Mouse (Mus musculus) thymus, postnatal 25 days (tissue): Measurements from ENCODE around the gene Olfr809.

Experiments used
- DNase-seq: peaks from one replicate; pipeline ENCODE4 v3.0.0; 2022

Gene Olfr809

DNA sequence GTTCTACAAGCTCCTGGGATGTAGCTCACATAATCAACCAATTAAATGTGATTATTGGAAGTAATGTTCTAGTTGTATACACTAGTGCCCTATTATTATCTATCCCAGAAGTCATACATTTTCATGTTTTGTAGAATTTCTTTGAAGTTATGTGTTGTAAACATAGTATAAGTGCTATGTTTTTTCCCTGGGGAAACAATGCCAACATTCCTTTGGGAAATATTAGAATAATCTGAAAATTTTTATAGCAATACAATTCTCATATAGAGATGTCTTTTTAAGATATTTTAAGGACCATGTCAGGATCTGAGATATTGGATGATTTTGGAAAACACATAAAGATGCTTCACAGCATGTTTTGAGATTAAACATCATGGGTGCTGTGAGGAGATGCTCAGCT, at the start of gene Olfr809:
Gene Olfr809, plus strand, starts transcription at position 301 of the 400 bp plus-strand sequence.
- no peak for DNase-seq

DNA sequence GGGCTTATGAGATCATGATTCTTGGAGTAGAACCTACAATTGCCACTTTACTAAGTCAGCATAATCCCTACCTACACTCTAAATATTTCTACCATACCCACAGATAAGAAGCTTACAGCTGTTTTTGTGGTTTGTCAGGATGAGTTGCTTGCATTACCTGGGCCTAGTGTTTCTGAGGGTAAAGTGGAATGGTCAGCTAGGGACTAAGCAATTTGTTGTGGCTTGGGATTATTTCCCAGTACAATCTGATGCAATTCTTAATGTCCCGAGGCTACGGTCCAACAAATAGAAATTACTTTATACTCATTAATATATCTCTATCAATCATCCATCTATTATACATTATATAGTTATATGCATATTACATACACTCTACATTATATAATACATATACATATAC, 45.2 kb upstream of the Olfr809 start, which contains the start of gene Olfr805:
Gene Olfr805, minus strand, starts transcription at position 101 of the 400 bp plus-strand sequence.
- no peak for DNase-seq

DNA sequence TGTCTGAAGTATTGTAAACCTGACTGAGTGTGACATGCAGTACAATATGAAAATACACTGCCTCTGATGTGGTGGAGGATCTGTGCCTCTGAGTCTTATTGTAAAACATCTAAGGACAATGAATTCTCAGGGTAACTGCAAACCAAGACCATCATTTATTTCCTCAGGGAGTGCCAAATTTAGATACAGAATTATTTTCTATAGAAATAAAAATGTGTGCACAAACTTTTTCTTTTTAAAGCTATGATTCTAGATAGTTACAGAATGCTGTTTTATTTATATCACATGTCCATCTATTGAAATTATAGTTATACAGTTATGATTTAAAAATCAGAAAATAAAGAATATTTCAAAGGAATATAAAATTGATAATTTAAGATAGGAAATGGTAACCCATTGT, 32.6 kb upstream of the Olfr809 start, which contains the start of gene Olfr806:
Gene Olfr806, minus strand, starts transcription at position 101 of the 400 bp plus-strand sequence.
- no peak for DNase-seq

DNA sequence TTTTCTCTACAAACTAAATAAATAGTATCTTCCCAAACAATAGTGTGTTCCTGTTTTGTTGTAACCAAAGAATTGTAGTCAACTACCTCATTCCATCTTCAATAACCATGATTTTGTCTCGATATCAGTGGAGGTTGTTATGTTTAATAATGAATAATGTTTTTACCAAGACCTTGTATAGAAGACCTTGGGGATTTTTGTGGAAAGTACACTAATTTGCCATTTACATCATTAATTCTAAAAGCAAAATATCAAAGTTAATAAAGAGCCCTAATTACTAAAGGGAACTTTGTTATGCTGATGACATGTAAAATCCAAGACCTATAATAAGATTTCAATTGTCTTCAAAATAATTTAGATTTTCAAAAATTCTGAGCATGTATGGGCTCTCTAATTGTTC, 16.7 kb upstream of the Olfr809 start, which contains the start of gene Olfr807:
Gene Olfr807, minus strand, starts transcription at position 101 of the 400 bp plus-strand sequence.
- no peak for DNase-seq

DNA sequence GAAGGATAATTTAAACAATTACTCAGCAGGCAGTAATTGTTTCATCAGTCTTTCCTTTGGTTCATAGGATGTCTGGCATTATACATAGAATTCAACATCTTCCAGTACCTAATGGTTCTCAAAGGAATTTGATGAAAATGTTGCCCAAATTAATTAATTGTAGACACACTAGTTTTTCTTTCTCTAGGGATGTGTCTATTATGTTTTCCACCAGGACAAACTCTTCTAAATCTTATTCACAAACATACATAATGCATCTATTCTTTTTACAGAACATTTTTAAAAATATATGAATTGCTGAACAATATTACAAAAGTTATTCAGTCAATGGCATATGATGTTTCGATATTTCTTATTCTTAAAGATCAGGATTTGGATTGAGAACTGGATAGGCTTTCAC, 9.3 kb upstream of the Olfr809 start, which contains the start of gene Olfr808:
Gene Olfr808, plus strand, starts transcription at position 301 of the 400 bp plus-strand sequence.
- no peak for DNase-seq

DNA sequence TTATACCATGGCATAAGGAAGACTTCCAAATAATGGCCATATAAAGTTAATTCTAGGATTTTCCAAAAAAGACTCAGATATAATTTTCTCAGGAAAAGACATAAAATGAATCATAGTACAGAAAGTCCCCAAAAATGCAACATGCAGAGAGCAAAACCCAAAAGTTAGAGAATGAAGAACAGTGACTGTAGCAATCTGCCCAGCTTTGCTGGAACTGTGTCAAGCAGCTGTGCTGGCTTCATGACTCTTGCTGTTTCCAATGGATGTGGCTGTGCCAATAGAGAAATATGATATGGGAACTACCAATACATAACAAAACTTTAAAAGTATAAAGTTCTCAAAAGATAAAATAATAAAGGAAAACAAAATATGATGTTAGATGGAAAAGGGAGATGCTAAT, 3.7 kb downstream of the Olfr809 start:
- DNase-seq: no peak

DNA sequence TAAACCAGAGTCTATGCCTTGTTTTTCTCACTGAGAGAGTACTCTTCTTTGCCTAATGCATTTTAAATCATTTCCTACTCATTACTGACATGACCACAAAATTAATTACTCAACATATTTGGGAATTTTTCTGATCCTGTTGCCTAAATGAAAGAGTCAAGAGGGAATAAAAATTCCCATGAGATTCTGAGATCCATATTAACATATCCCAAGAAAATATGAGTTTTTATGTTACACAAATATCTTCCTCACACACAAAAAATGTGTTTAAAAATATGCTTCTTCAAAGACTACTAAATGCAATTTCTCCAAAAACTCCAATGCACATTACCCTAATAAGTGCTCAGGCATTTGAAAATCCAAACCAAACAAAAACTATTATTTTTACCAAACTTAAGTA, 20.4 kb downstream of the Olfr809 start, which contains the start of gene Olfr810:
Gene Olfr810, minus strand, starts transcription at position 101 of the 400 bp plus-strand sequence.
- no peak for DNase-seq

DNA sequence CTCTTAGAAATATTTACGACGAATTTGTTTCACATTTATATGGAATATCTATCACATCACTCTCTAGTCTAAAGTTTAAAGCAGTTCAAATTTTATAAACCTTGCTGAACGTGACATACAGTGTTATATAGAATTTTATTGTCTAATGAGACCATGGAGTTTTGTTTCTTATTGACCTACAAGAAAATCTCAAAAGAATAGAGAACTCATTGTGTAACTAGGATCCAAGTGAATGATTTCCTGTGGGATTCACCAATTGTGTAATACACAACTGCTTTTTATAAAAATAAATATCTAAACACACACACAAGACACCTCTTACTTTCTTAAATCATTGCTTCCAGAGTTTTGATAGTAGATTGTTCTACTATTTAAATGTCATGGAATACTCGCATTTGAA, 29.9 kb downstream of the Olfr809 start, which contains the start of gene Olfr811:
Gene Olfr811, minus strand, starts transcription at position 101 of the 400 bp plus-strand sequence.
- DNase-seq: no peak
